Mouse (Mus musculus) ES-Bruce4 (cell line): ENCODE data around the gene Pdgfd. TPM values are rescaled to one million over a fixed set of nuclear protein-coding genes. Genes with fewer than 3 reads are reported as not detected.

Experiments
- H3K27ac ChIP-seq: 2 replicates; pipeline ENCODE4 v1.5.1; 2012; ENCODE audit warnings: low read length, inconsistent platforms; ENCODE audit not compliant: insufficient read depth
- H3K27me3 ChIP-seq: 2 replicates; pipeline ENCODE4 v1.6.1; 2012; ENCODE audit warnings: mild to moderate bottlenecking, low read length, inconsistent platforms; ENCODE audit not compliant: control insufficient read depth, poor library complexity, insufficient read depth, severe bottlenecking
- H3K36me3 ChIP-seq: 2 replicates; pipeline ENCODE4 v1.6.1; 2012; ENCODE audit warnings: inconsistent platforms, mild to moderate bottlenecking, low read length, moderate library complexity; ENCODE audit not compliant: control insufficient read depth, poor library complexity, insufficient read depth, severe bottlenecking
- H3K4me1 ChIP-seq: one replicate; pipeline ENCODE4 v1.8.1; 2011; ENCODE audit warnings: low read length; ENCODE audit not compliant: control insufficient read depth, insufficient read depth
- H3K4me3 ChIP-seq: 2 replicates; pipeline ENCODE4 v1.5.1; 2011; ENCODE audit warnings: low read depth, mild to moderate bottlenecking, low read length
- H3K9ac ChIP-seq: 2 replicates; pipeline ENCODE4 v1.6.1; 2012; ENCODE audit warnings: low read depth, mild to moderate bottlenecking, inconsistent platforms; ENCODE audit not compliant: poor library complexity, severe bottlenecking
- H3K9me3 ChIP-seq: replicated peaks from 2 replicates; pipeline ENCODE4 v1.6.1; 2012; ENCODE audit warnings: mild to moderate bottlenecking, low read length, inconsistent platforms; ENCODE audit not compliant: control insufficient read depth, poor library complexity, insufficient read depth, severe bottlenecking
- CTCF ChIP-seq: IDR thresholded peaks from one replicate; pipeline ENCODE4 v1.8.1; 2011; ENCODE audit warnings: low read depth, low read length
- EP300 ChIP-seq: IDR thresholded peaks from 2 replicates; pipeline ENCODE4 v1.6.1; 2011; ENCODE audit warnings: low read depth, low read length; ENCODE audit not compliant: insufficient read depth
- POLR2A ChIP-seq: IDR thresholded peaks from one replicate; pipeline ENCODE4 v1.8.1; 2011; ENCODE audit warnings: low read length; ENCODE audit not compliant: insufficient read depth
- polyA plus RNA-seq: library from polyadenylated mRNA; stranded (reverse); fragments of >200 nt; gene quantifications from 2 replicates; pipeline ENCODE4 v1.2.4, GENCODE M21; 2011; ENCODE audit warnings: low read depth; ENCODE audit not compliant: missing spikeins, insufficient read depth, insufficient read length

Gene Pdgfd
- 1.0 and 1.1 TPM in 2 replicates for polyA plus RNA-seq

GRCm38 (mm10) chr9:6168391-6169037, at the start of gene Pdgfd:
TSS of gene Pdgfd (plus strand) at chr9:6168584.
- H3K9me3 ChIP-seq: no peaks in the 10 kb centered on the region
- H3K4me1 ChIP-seq: no peaks in the 10 kb centered on the region
- no peaks in the 10 kb centered on the region for H3K27me3 ChIP-seq
- peak within 1 kb of the TSS; percentile 60 for H3K4me3 ChIP-seq
- no peak within 1 kb of the TSS for H3K27ac ChIP-seq
- H3K36me3 ChIP-seq: no peaks in the 10 kb centered on the region
- TF ChIP-seq CTCF (peak; percentile 22), POLR2A (no peak), EP300 (no peak)
- H3K9ac ChIP-seq: peak within 1 kb of the TSS; percentile 7; the same call in 1 of the 2 replicates

GRCm38 (mm10) chr9:6169038-6169431, 651 bp downstream of the Pdgfd start:
- Histone ChIP-seq H3K9me3 (no peaks in the 10 kb centered on the region), H3K4me3 (no peak overlapping the region), H3K27me3 (no peaks in the 10 kb centered on the region), H3K36me3 (no peaks in the 10 kb centered on the region), H3K27ac (no peak overlapping the region), H3K4me1 (no peaks in the 10 kb centered on the region), H3K9ac (peak overlapping the region; percentile 7; the same call in 1 of the 2 replicates)
- TF ChIP-seq POLR2A: no peak
- TF ChIP-seq EP300: no peak
- no peak for TF ChIP-seq CTCF

GRCm38 (mm10) chr9:6170962-6171361, 2.6 kb downstream of the Pdgfd start:
- Histone ChIP-seq H3K36me3 (no peaks in the 10 kb centered on the region), H3K27me3 (no peaks in the 10 kb centered on the region), H3K9ac (no peak overlapping the region), H3K27ac (no peak overlapping the region), H3K9me3 (no peaks in the 10 kb centered on the region), H3K4me1 (no peaks in the 10 kb centered on the region), H3K4me3 (no peak overlapping the region)
- no peak for TF ChIP-seq CTCF
- no peak for TF ChIP-seq POLR2A
- TF ChIP-seq EP300: no peak

- Histone ChIP-seq H3K27me3 (no peaks in the 10 kb centered on the region), H3K36me3 (no peaks in the 10 kb centered on the region), H3K4me3 (no peak overlapping the region), H3K9ac (no peak overlapping the region), H3K27ac (no peak overlapping the region), H3K9me3 (no peaks in the 10 kb centered on the region), H3K4me1 (no peaks in the 10 kb centered on the region)
- TF ChIP-seq POLR2A (no peak), EP300 (no peak), CTCF (no peak)
Observed at GRCm38 (mm10) chr9:6173276-6173675, 4.9 kb downstream of the Pdgfd start.

GRCm38 (mm10) chr9:6175731-6176130, 7.3 kb downstream of the Pdgfd start:
- H3K4me1 ChIP-seq: no peaks in the 10 kb centered on the region
- no peaks in the 10 kb centered on the region for H3K36me3 ChIP-seq
- no peak overlapping the region for H3K9ac ChIP-seq
- H3K27ac ChIP-seq: no peak overlapping the region
- no peaks in the 10 kb centered on the region for H3K9me3 ChIP-seq
- H3K4me3 ChIP-seq: no peak overlapping the region
- no peaks in the 10 kb centered on the region for H3K27me3 ChIP-seq
- TF ChIP-seq CTCF: no peak
- TF ChIP-seq EP300: no peak
- TF ChIP-seq POLR2A: no peak

GRCm38 (mm10) chr9:6182307-6182923, 14.0 kb downstream of the Pdgfd start:
- no peaks in the 10 kb centered on the region for H3K36me3 ChIP-seq
- no peak overlapping the region for H3K9ac ChIP-seq
- no peaks in the 10 kb centered on the region for H3K4me1 ChIP-seq
- no peaks in the 10 kb centered on the region for H3K27me3 ChIP-seq
- no peak for TF ChIP-seq EP300
- no peak for TF ChIP-seq CTCF
- no peak for TF ChIP-seq POLR2A
- H3K4me3 ChIP-seq: no peak overlapping the region
- no peaks in the 10 kb centered on the region for H3K9me3 ChIP-seq
- no peak overlapping the region for H3K27ac ChIP-seq
